Mouse (Mus musculus): Measurements from ENCODE around the gene Agmat. TPM values are rescaled to one million over a fixed set of nuclear protein-coding genes. Genes with fewer than 3 reads are reported as not detected.

Gene Agmat
- polyA plus RNA-seq, 2 experiments from 2014 or later: not detected

DNA sequence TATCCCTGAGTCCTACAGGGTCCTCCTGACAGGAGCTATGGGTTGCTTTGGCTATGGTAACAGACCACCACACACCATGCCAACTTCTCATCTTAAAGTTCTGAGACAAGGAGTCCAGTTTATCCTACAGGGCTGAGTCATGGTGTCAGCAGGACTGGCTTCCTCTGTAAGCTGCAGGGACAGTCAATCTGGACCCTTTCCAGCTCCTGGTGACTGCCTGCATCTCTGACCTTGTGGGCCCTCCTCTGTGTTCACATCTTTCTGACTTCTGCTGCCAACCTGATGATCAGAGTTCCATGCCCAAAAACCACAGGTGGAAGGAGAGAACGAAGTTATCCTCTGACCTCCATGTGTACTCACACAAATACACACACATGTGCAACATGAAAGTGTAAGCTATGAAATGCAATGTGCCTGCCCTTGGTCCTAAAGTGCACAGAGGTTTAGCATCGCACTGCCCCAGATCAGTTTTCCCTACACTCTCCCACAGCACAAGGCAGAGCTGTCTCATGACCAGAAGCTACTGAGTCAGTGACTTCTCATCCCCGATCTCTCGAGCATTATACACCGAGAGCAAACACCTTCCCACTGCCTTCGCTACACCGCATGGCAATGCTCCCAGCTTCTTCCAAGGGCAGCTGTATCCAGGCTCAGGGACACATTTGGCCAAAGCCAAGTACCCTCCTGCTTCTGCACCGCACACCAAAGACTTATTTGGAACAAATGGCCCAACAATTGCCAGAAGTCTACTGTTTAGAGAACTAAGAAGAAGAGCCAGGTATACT lies 34.9 kb downstream of the Agmat start:
- ATAC-seq: no peak

- ATAC-seq: no peak
These were observed 38.4 kb downstream of the Agmat start for GRCm38 (mm10) chr4:141784835-141785234.

- ATAC-seq: no peak
These were observed 39.7 kb downstream of the Agmat start for GRCm38 (mm10) chr4:141786141-141786540.

GRCm38 (mm10) chr4:141787046-141787445 lies 40.6 kb downstream of the Agmat start:
- no peak for ATAC-seq

DNA sequence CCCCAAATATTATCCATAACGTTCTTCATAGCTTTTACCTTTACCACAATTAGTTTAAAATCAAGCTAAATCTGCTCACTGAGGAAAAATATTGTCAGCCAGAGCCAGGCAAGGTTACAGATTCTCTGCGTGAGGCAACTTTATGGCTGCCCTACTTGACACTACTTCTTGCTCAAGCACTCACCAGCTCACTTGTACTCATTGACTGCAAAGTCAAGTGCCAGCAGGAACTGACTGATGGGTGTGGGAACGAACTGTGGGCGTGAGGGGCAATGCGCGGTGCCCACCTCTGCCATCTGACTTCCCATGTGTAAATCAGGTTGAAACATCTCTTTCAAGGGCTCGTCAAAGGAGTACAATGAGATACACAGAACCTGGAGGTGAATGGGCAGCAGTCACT lies 41.0 kb downstream of the Agmat start:
- ATAC-seq: no peak

- no peak for ATAC-seq
These were observed 43.2 kb downstream of the Agmat start for GRCm38 (mm10) chr4:141789564-141790218.

GRCm38 (mm10) chr4:141790524-141790990 lies 44.1 kb downstream of the Agmat start, which contains the start of gene Dnajc16:
Gene Dnajc16, minus strand, starts transcription at chr4:141790931.
- ATAC-seq: peak; percentile 83

DNA sequence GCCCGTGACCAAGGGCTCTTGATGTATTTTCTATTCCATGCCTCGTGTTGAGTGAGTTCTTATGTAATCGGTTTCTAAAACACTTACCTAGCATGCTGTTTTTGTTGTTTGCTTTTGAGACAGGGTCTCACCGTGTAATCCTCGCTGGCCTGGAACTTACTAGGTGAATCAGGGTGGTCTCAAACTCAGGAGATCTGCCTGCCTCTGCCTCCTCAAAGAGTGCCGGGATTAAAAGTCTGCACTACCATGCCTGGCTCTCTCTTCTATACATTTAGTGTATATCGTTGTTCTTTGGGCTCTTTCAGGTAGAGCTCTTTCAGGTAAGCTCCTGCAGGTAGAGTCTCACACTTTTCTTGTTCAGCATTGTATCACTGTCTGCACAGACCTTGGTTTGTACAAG lies 45.0 kb downstream of the Agmat start:
- ATAC-seq: no peak

- ATAC-seq: no peak
These were observed 45.5 kb downstream of the Agmat start for GRCm38 (mm10) chr4:141791951-141792350.

DNA sequence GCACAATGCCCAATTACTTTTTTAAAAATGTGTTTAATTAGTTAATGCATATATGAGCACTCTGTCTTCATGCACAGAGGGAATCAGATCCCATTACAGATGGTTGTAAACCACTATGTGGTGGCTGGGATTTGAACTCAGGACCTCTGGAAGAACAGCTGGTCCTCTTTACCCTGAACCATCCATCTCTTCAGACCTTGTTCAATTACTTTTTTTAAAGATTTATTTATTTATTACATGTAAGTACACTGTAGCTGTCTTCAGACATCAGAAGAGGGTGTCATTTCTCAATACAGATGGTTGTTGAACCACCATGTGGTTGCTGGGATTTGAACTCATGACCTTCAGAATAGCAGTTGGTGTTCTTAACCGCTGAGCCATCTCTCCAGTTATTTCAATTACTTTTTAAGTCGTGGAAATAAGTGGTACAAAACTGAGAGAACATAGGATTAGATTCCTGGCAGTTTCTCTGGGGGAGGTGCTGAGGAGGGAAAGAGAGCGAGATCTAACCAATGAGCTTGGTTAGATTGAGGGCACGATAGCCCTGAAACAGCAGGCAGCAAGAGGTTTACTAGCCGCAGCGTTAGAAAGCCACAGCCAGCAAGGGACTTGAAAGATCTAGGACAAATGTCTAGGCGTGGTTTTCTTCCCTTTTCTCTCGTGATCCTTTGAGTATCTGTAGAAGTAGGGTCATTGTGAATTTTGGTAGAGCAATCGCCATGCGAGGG lies 46.2 kb downstream of the Agmat start:
- no peak for ATAC-seq

GRCm38 (mm10) chr4:141793282-141794151 lies 47.0 kb downstream of the Agmat start, which contains the start of gene Casp9:
Gene Casp9, plus strand, starts transcription at chr4:141793612.
- ATAC-seq: peak; percentile 69

DNA sequence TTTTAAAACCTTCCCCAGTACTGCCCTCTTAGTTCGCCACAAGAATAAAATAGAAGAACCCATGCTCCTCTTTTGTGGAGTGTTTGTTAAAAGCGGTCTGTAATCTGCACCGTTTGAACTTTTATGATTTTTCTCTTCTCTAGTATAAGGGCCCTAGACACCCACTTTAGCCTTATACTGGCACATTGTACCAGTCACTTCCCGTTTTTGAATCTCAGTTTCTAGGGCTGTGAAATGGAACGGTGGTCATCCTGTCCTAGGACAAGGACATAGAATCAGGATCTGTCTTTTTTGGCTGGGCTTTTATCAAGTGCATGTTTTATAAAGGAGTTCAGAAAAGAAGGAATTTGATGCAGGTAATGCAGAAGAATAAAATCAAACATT lies 47.7 kb downstream of the Agmat start:
- no peak for ATAC-seq

GRCm38 (mm10) chr4:141796356-141796755 lies 49.9 kb downstream of the Agmat start:
- ATAC-seq: no peak

DNA sequence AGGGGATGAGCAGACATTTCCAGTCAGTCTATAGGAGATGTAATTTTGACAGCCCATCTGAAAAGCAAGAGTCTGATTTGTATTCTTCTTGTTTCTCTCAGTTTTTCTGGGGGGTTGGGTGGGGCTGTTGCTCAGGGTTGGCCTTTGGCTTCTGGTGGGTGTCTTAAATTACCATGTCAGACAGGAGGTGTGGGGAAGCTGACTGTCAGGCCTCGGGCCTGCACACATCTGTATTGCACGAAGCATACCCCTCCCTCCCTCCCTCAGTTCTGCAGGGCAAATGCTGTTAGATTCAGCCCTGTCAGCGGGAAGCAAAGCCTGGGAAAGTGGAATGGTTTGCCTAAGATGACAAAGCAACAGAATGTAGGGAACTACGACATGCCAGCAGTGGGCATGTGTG lies 50.5 kb downstream of the Agmat start:
- no peak for ATAC-seq

GRCm38 (mm10) chr4:141797545-141797944 lies 51.1 kb downstream of the Agmat start:
- ATAC-seq: no peak

DNA sequence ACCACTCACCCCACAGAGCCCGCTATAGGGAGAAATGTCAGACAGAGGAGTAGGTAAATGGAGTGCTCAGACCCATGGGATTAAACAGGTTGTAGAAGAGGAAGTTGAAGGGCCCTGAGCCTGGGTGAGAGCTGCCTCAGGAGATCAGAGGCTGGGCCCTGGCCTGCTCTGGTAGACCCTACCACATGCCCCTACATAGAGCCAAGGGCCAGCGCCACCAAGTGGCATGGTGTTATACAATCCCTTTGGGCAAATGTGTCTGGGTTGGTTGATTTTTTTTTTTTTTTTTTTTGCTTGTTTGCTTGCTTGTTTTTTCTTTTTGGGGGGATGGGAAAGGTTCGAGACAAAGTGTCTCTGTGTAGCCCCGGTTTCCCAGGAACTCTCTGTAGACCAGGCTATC lies 57.6 kb downstream of the Agmat start:
- ATAC-seq: no peak

DNA sequence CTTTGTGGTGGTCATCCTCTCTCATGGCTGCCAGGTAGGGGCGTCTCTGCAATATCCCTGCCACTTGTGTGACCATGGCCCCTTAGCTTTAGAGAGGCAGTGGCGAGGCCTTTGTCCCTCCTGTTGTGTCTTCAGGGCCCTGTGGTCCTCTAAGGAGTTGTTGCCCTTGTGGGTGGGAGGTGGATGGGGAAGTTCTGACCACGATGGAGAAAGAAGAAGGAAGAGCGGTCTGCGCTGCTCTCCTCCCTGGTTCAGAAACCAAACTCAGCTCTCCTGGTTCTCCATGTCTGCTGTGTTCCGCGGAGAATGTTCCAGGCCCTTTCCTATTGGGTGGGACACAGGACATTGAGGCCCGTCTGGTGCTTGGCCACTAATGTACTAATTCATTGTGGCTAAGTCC lies 59.4 kb downstream of the Agmat start:
- ATAC-seq: no peak

Other genes starting within 250 kb of the Agmat start
- gene Spen, start 208.1 kb upstream of the Agmat start, polyA plus RNA-seq (2017; shearing (Covaris generic)): 10 to 100 TPM in 1 of 2 experiments, 1 to 10 TPM in 1; 9.3 to 15.9 TPM
- under 1 TPM in 1 of 2 experiments, not detected in 1; 0.29 TPM for gene Fblim1, start 140.6 kb upstream of the Agmat start, polyA plus RNA-seq (2017; shearing (Covaris generic))
- gene Tmem82, start 128.0 kb upstream of the Agmat start, polyA plus RNA-seq (2017; shearing (Covaris generic)): under 1 TPM in 1 of 2 experiments, not detected in 1; 0.19 TPM
- gene Slc25a34, start 122.9 kb upstream of the Agmat start, polyA plus RNA-seq (2017; shearing (Covaris generic)): not detected
- gene Plekhm2, start 81.8 kb upstream of the Agmat start, polyA plus RNA-seq (2017; shearing (Covaris generic)): 1 to 10 TPM; 3.3 to 3.4 TPM
- gene Rsc1a1, start 61.1 kb upstream of the Agmat start, polyA plus RNA-seq (2017; shearing (Covaris generic)): not detected
- 10 to 100 TPM; 14.1 to 15.6 TPM for gene Ddi2, start 23.3 kb upstream of the Agmat start, polyA plus RNA-seq (2017; shearing (Covaris generic))
- gene Dnajc16, start 44.3 kb downstream of the Agmat start, polyA plus RNA-seq (2017; shearing (Covaris generic)): 1 to 10 TPM; 5.1 to 5.4 TPM
- gene Casp9, start 46.9 kb downstream of the Agmat start, polyA plus RNA-seq (2017; shearing (Covaris generic)): 1 to 10 TPM; 6.9 to 7.4 TPM
- gene Cela2a, start 79.5 kb downstream of the Agmat start, polyA plus RNA-seq (2017; shearing (Covaris generic)): 1 to 10 TPM in 1 of 2 experiments, not detected in 1; 1.0 TPM
- not detected for gene Ctrc, start 99.7 kb downstream of the Agmat start, polyA plus RNA-seq (2017; shearing (Covaris generic))
- 10 to 100 TPM; 23.5 to 26.9 TPM for gene Efhd2, start 128.2 kb downstream of the Agmat start, polyA plus RNA-seq (2017; shearing (Covaris generic))

Measured in activated CD4-positive, CD25-positive, alpha-beta regulatory T cell, adult 4 months (primary cell).